In the genomic region with DNA sequence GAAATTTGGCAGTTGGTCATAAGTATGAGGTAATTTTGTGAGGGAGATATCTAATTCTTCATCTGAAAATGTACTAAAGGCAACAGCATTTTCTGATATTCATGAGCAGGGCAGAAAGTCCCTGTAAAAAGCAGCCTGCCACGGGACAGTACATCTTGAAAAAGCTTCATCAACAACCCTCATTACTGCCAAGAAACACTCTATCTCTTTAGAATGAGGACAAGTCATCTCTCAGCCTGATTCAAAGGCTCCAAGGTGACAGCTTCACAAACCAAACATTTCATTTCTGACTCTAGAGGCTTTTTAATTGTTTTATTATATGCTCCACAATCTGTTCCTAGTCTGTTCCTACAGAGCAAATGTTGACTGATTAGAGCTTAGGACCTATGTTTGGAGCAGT, we compare ENCODE assay signal across 35 mouse cellular contexts.
"Had no signal": no experiment of that assay in that cellular context is flagged by ENCODE, and none has a peak within 500 bp of the region (broad histone marks: within the 10 kb centered on the region; RNA-seq: fewer than 3 reads in every experiment).

No protein-coding gene starts in this region.

- ATAC-seq: hindbrain, embryonic 16.5 days; hindbrain, postnatal 0 days; inflammation-experienced regulatory T-cells, adult 6 months; intestine, embryonic 15.5 days; intestine, embryonic 16.5 days; intestine, postnatal 0 days had no signal

- H3K4me1 ChIP-seq: heart, embryonic 12.5 days; heart, embryonic 13.5 days; heart, embryonic 15.5 days; hindbrain, embryonic 10.5 days; hindbrain, embryonic 12.5 days; hindbrain, embryonic 13.5 days; hindbrain, embryonic 15.5 days; intestine, embryonic 15.5 days; kidney, embryonic 15.5 days had no signal

- H3K9me3 ChIP-seq: heart, embryonic 12.5 days; heart, embryonic 13.5 days; heart, embryonic 15.5 days; hindbrain, embryonic 10.5 days; hindbrain, embryonic 12.5 days; hindbrain, embryonic 13.5 days; hindbrain, embryonic 15.5 days; intestine, embryonic 15.5 days; kidney, embryonic 15.5 days had no signal

- H3K4me2 ChIP-seq: heart, embryonic 11.5 days; heart, embryonic 12.5 days; heart, embryonic 13.5 days; heart, embryonic 15.5 days; hindbrain, embryonic 12.5 days; hindbrain, embryonic 13.5 days; hindbrain, embryonic 14.5 days; hindbrain, embryonic 15.5 days; intestine, embryonic 15.5 days; kidney, embryonic 15.5 days had no signal

- H3K4me3 ChIP-seq: heart, embryonic 12.5 days; heart, embryonic 13.5 days; heart, embryonic 15.5 days; hindbrain, embryonic 10.5 days; hindbrain, embryonic 12.5 days; hindbrain, embryonic 13.5 days; hindbrain, embryonic 15.5 days; intestine, embryonic 15.5 days; kidney, embryonic 15.5 days; layer of hippocampus, adult 2 months; left cerebral cortex, adult 2 months had no signal

- H3K9ac ChIP-seq: heart, embryonic 12.5 days; heart, embryonic 13.5 days; heart, embryonic 15.5 days; hindbrain, embryonic 12.5 days; hindbrain, embryonic 13.5 days; hindbrain, embryonic 14.5 days; hindbrain, embryonic 15.5 days; intestine, embryonic 15.5 days; kidney, embryonic 15.5 days had no signal

- DNase-seq: heart, postnatal 10 days; heart, postnatal 14 days; heart, postnatal 36 days; heart, postnatal 4 days; kidney, adult 11 months; kidney, adult 18-20 months; kidney, adult 2 months; kidney, adult 8-10 months; kidney, adult 9 months; kidney, postnatal 10 days; kidney, postnatal 14 days; kidney, postnatal 25 days; kidney, postnatal 36 days; kidney, postnatal 4 days; layer of hippocampus, adult 9-11 months; layer of hippocampus, postnatal 36 days had no signal

- H3K27ac ChIP-seq: heart, embryonic 13.5 days; heart, embryonic 15.5 days; hindbrain, embryonic 10.5 days; hindbrain, embryonic 12.5 days; hindbrain, embryonic 13.5 days; hindbrain, embryonic 14.5 days; hindbrain, embryonic 15.5 days; hindbrain, postnatal 0 days; intestine, embryonic 15.5 days; kidney, embryonic 15.5 days; kidney, postnatal 0 days; layer of hippocampus, adult 2 months; left cerebral cortex, adult 2 months had no signal

- H3K27me3 ChIP-seq: heart, embryonic 12.5 days; heart, embryonic 13.5 days; heart, embryonic 15.5 days; hindbrain, embryonic 12.5 days; hindbrain, embryonic 13.5 days; hindbrain, embryonic 15.5 days; intestine, embryonic 15.5 days; kidney, embryonic 15.5 days had no signal

- H3K36me3 ChIP-seq: heart, embryonic 12.5 days; heart, embryonic 13.5 days; heart, embryonic 15.5 days; hindbrain, embryonic 10.5 days; hindbrain, embryonic 12.5 days; hindbrain, embryonic 13.5 days; hindbrain, embryonic 15.5 days; intestine, embryonic 15.5 days; kidney, embryonic 15.5 days had no signal
